Mouse (Mus musculus) testis, adult 2 months (tissue): Measurements from ENCODE around the gene 2810021J22Rik.

Experiments used
- CTCF ChIP-seq: fragments of 200-500 bp; IDR thresholded peaks from 2 replicates; pipeline ENCODE4 v1.5.1; 2012; ENCODE audit warnings: low read depth, mild to moderate bottlenecking, inconsistent platforms, low read length, moderate library complexity; ENCODE audit not compliant: control insufficient read depth, insufficient read depth, insufficient replicate concordance
- POLR2A ChIP-seq: fragments of 200-500 bp; IDR thresholded peaks from 2 replicates; pipeline ENCODE4 v1.6.1; 2012; ENCODE audit warnings: low read depth, mild to moderate bottlenecking, inconsistent platforms, low read length, moderate library complexity; ENCODE audit not compliant: control insufficient read depth

DNA sequence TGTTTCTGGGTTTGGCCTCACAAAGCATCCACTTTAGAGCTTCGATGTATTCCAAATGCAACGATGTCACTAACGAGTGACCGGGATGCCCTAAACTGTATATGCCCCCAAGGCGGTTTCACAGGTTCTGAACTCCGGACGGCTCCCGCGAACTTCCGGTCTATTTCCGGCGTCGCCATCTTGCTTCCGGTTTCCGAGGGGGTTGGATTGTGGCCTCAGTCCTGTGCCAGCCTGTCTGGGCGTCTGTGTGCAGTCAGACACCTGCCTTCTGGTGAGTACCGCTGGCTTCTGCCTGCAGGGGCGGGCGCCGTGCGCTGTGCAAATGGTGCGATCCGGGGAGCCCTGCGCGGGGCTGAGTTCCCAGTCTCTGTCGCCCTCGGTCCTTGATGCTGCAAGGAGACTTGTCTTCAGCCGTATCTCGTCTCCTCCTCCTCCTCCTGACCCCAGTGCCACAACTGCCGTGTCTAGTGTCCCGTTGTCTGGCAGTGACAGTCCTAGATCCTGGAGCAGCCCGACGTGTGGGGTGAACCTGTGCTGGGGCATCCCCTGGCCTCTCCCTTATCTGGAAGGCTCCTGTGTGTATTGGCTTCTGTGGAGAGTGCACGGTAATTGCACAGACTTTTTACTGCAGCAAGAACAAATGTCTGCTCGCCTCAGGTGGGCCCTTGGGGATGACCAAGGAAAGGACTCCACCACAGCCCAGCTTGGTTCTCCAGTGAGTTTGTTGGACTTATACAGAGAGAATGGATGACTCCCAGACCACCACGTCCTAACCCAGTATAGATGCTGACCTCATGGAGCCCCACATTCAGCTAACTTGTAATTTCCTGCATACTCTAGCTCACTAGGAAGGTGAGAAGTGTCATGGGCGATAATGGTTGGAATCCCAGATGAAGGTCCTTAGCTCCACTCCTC lies at the start of gene 2810021J22Rik:
- TF ChIP-seq POLR2A: no peak; the same call in 1 of the 2 replicates
- TF ChIP-seq CTCF: no peak
